Mouse (Mus musculus): ENCODE measurements around the gene Gm27179.
"Not testable (repeated sequence)": the region's sequence is repeated elsewhere in the genome, so short reads cannot be mapped to it uniquely, and the experiment has no call there.

- not testable (repeated sequence) for TF ChIP-seq POLR2A (IDR thresholded peaks at IDR 0.05; ENCODE audit: control insufficient read depth, low read depth, low read length); CTCF (IDR thresholded peaks at IDR 0.05; ENCODE audit: control insufficient read depth, insufficient read depth, insufficient replicate concordance, low read depth, low read length)
These were observed 24.2 kb upstream of the Gm27179 start for GRCm38 (mm10) chr14:69536539-69536938.
